Mouse (Mus musculus): ENCODE results near the gene Polr3h.

- TF ChIP-seq POLR2AphosphoS2 (IDR thresholded peaks at IDR 0.05; ENCODE audit: insufficient read length, low read depth), result no peak
- no peak for TF ChIP-seq MYOD1 (IDR thresholded peaks at IDR 0.05; ENCODE audit: control insufficient read depth in 1 of 3, insufficient read length in 2 of 3, low read depth in 2 of 3)
- TF ChIP-seq POLR2A (IDR thresholded peaks at IDR 0.05; ENCODE audit: insufficient read length, low read depth), result no peak
- no peak for TF ChIP-seq CEBPB (IDR thresholded peaks at IDR 0.05; ENCODE audit: insufficient read depth, poor library complexity, severe bottlenecking)
Measured at GRCm38 (mm10) chr15:81896407-81896806, 29.6 kb downstream of the Polr3h start.

Data from myocyte (in vitro differentiated cells).